Mouse (Mus musculus): Measurements from ENCODE around the gene Nipsnap3a. TPM values are rescaled to one million over a fixed set of nuclear protein-coding genes. Genes with fewer than 3 reads are reported as not detected.

The Nipsnap3a gene
- total RNA-seq, 4 experiments from 2014 or later: not detected

- DNase-seq (ENCODE audit: low spot score in 2 of 2): no peak
Measured at GRCm38 (mm10) chr4:53046238-53047022, 57.4 kb downstream of the Nipsnap3a start.

Other genes starting within 250 kb of the Nipsnap3a start
- gene Olfr275, start 174.7 kb upstream of the Nipsnap3a start, total RNA-seq (2022): not detected
- gene Olfr273, start 130.0 kb upstream of the Nipsnap3a start, total RNA-seq (2022): not detected
- gene Olfr272, start 70.1 kb upstream of the Nipsnap3a start, total RNA-seq (2022): not detected
- not detected for gene Olfr270, start 24.7 kb upstream of the Nipsnap3a start, total RNA-seq (2022)
- gene Nipsnap3b, start 22.6 kb downstream of the Nipsnap3a start, total RNA-seq (2022): 10 to 100 TPM; 11.8 to 19.6 (median 16.5) TPM
- 10 to 100 TPM; 23.5 to 37.9 (median 28.2) TPM for gene Abca1, start 170.6 kb downstream of the Nipsnap3a start, total RNA-seq (2022)

Measured in layer of hippocampus, adult 8-10 months (tissue).